Mouse (Mus musculus) embryonic facial prominence, embryonic 13.5 days (tissue): ENCODE measurements around the gene H2-M10.5. TPM values are rescaled to one million over a fixed set of nuclear protein-coding genes. Genes with fewer than 3 reads are reported as not detected.

Source experiments
- ATAC-seq: fragments of 200-750 bp; cut with Nextera tagmentation; 2 replicates; pipeline ENCODE4 v1.8.0; 2017; ENCODE audit warnings: low read depth; ENCODE audit not compliant: insufficient number of reproducible peaks, insufficient read depth, low FRiP score, low TSS enrichment
- H3K27ac ChIP-seq: fragments of 300-500 bp; sonication (generic); 2 replicates; pipeline ENCODE4 v1.5.1; 2015; ENCODE audit warnings: moderate library complexity, mild to moderate bottlenecking, inconsistent platforms
- H3K27me3 ChIP-seq: fragments of 300-500 bp; sonication (generic); 2 replicates; pipeline ENCODE4 v1.6.1; 2015; ENCODE audit warnings: mild to moderate bottlenecking, inconsistent platforms
- H3K36me3 ChIP-seq: fragments of 300-500 bp; sonication (generic); 2 replicates; pipeline ENCODE4 v1.6.1; 2015; ENCODE audit warnings: mild to moderate bottlenecking, inconsistent platforms
- H3K4me1 ChIP-seq: fragments of 300-500 bp; sonication (generic); 2 replicates; pipeline ENCODE4 v1.6.1; 2015; ENCODE audit warnings: inconsistent platforms
- H3K4me2 ChIP-seq: fragments of 300-500 bp; sonication (generic); 2 replicates; pipeline ENCODE4 v1.6.1; 2015; ENCODE audit warnings: moderate library complexity, mild to moderate bottlenecking, inconsistent platforms
- H3K4me3 ChIP-seq: fragments of 300-500 bp; sonication (generic); 2 replicates; pipeline ENCODE4 v1.5.1; 2015; ENCODE audit warnings: mild to moderate bottlenecking, inconsistent platforms
- H3K9ac ChIP-seq: fragments of 300-500 bp; sonication (generic); 2 replicates; pipeline ENCODE4 v1.6.1; 2015; ENCODE audit warnings: mild to moderate bottlenecking, inconsistent platforms
- H3K9me3 ChIP-seq: fragments of 300-500 bp; sonication (generic); 2 replicates; pipeline ENCODE4 v1.6.1; 2016; ENCODE audit warnings: inconsistent platforms
- WGBS: fragments of 180-500 bp; shearing (Covaris S2); methylation state at CpG from one replicate; pipeline ENCODE4 v1.1.7; 2015; ENCODE audit warnings: mixed read lengths; 5-methylcytosine and 5-hydroxymethylcytosine counted together
- polyA plus RNA-seq: library from polyadenylated mRNA; unstranded; fragments of >200 nt; fragmentation: Nextera tagmentation; extraction: Ambion mirVana; gene quantifications from 2 replicates; pipeline ENCODE4 v1.2.1, GENCODE M21; 2015

H2-M10.5 gene
- polyA plus RNA-seq, 1 experiment from 2014 or later: not detected

DNA sequence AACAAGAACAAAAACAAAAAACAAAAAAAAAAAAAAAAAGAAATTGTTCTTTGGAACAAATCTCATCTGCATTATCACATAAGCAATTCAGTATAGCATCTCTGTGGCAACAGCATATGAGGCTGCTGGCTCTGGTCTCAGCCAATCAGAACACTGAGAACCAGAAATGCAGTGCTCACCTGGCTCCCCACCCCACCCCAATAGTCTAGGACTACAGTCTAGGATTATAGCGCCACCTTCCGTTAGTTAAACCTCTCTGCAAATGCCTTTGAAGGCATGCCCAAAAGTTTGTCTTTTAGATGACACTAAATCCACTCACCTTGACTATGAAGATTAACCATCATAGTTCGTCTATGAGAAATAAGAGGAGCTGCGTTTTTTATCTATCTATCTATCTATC lies 52.8 kb downstream of the H2-M10.5 start:
- Histone ChIP-seq H3K27ac (no peak overlapping the region), H3K36me3 (no peaks in the 10 kb centered on the region), H3K4me3 (no peak overlapping the region), H3K4me1 (no peaks in the 10 kb centered on the region), H3K9me3 (no peaks in the 10 kb centered on the region), H3K4me2 (no peak overlapping the region), H3K27me3 (peaks cover 4% of the 10 kb centered on the region; the same call in 1 of the 2 replicates), H3K9ac (no peak overlapping the region)
- 23% methylated on average over 4 of the region's 4 CpGs for WGBS
- no peak for ATAC-seq

Other genes with a start within 250 kb of the H2-M10.5 start
- gene H2-M11, start 225.8 kb upstream of the H2-M10.5 start, polyA plus RNA-seq: not detected in 2 replicates
- not detected in 2 replicates for gene H2-M9, start 130.2 kb upstream of the H2-M10.5 start, polyA plus RNA-seq
- not detected in 2 replicates for gene H2-M1, start 100.7 kb upstream of the H2-M10.5 start, polyA plus RNA-seq
- not detected in 2 replicates for gene H2-M10.6, start 39.3 kb downstream of the H2-M10.5 start, polyA plus RNA-seq
- gene Trim26, start 64.2 kb downstream of the H2-M10.5 start, polyA plus RNA-seq: 55.7 and 60.3 TPM in 2 replicates
- 0.24 and 0.48 TPM in 2 replicates for gene Trim15, start 94.3 kb downstream of the H2-M10.5 start, polyA plus RNA-seq
- gene Trim10, start 96.7 kb downstream of the H2-M10.5 start, polyA plus RNA-seq: 1.8 and 4.7 TPM in 2 replicates
- not detected in 2 replicates for gene Trim40, start 117.2 kb downstream of the H2-M10.5 start, polyA plus RNA-seq
- gene Trim31, start 125.2 kb downstream of the H2-M10.5 start, polyA plus RNA-seq: not detected in 2 replicates
- 0.35 and 0.39 TPM in 2 replicates for gene Rnf39, start 170.0 kb downstream of the H2-M10.5 start, polyA plus RNA-seq
- 118 and 130 TPM in 2 replicates for gene Ppp1r11, start 178.8 kb downstream of the H2-M10.5 start, polyA plus RNA-seq
- 106 and 115 TPM in 2 replicates for gene Znrd1, start 185.6 kb downstream of the H2-M10.5 start, polyA plus RNA-seq
- gene Znrd1as, start 185.7 kb downstream of the H2-M10.5 start, polyA plus RNA-seq: 4.9 and 6.4 TPM in 2 replicates
- not detected in 2 replicates for gene 2410137M14Rik, start 208.3 kb downstream of the H2-M10.5 start, polyA plus RNA-seq
- 1.4 TPM in 2 replicates for gene H2-M5, start 216.6 kb downstream of the H2-M10.5 start, polyA plus RNA-seq
- gene Zfp57, start 228.3 kb downstream of the H2-M10.5 start, polyA plus RNA-seq: 112 and 113 TPM in 2 replicates